Mouse (Mus musculus): ENCODE data around the gene Ppp2r5c.

Ppp2r5c gene

DNA sequence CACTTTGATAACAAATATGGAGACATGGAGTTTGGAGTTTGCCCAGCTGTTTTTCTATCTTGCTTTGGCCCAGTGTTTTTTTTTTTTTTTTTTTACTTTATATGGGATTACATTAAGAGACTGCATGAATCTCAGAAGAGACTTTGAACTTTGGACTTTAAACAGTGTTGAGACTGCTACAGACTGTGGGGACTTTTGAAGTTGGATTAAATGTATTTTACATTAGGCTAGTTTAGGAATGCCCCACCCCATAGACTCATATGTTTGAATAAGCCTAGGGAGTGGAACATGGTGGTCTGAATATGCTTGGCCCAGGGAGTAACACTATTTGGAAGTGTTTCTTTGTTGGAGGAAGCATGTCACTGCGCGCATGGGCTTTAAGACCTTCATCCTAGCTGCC is 4.7 kb upstream of the Ppp2r5c start:
- DNase-seq (ENCODE audit: low spot score): no peak

DNA sequence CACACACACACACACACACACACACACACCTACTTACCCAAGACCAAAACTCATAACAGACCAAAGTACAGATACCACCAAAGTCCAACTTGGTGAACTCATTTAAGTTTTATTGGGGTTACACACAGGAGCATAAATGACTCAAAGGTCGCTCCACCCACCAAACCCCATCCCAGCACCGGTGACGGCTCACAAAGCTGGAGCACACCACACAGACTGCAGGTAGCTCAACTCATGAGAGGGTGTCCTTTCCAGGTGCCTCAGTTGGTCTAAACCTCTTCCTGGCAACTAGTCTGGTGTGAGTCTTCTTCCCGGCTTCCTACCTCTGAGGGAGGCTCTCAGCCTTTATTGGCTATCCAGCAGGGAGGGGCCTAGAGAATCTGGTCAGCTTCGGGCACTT is 2.4 kb upstream of the Ppp2r5c start:
- DNase-seq (ENCODE audit: low spot score): no peak

DNA sequence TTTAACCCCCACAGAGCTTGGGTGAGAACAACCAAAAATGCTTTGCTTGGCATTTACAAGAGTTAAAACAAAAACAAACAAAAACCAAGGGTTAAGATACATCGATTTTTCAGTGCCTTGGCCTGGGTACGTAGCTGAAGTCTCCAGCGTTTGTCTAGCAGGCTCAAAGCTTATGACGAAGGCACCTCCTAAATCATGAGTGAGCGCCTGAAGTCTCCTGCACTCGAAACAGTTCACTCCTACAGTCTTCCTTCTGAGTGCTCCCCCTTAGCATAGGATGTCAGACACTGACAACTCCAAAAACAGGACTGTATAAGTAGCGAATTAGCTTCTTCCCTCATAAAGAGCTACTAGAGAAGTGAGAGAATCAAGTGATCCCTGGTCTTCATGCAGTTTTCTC is 1.1 kb upstream of the Ppp2r5c start:
- DNase-seq (ENCODE audit: low spot score): no peak

DNA sequence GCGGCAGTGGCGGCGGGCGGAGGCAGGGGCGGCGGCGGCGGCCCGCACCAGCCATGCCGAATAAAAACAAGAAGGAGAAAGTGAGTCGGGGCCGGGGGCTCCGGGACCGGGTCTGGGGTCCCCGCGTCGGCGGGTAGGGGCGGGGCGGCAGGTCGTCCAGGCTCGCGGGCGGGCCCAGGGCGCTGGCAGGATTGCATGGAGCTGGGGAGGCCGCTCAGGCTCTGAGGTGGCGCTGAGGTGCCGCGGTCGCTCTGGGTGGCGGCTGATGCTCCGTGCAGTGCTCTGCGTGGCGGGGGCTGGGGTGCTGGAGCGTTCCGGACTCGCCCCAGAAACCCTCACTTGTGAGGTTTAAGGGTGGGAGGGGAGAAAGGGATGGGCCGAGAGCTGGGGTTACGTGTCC is 386 bp downstream of the Ppp2r5c start:
- peak; percentile 21 for DNase-seq (ENCODE audit: low spot score)

- no peak for DNase-seq (ENCODE audit: low spot score)
Measured at GRCm38 (mm10) chr12:110448767-110449166, 1.8 kb downstream of the Ppp2r5c start.

DNA sequence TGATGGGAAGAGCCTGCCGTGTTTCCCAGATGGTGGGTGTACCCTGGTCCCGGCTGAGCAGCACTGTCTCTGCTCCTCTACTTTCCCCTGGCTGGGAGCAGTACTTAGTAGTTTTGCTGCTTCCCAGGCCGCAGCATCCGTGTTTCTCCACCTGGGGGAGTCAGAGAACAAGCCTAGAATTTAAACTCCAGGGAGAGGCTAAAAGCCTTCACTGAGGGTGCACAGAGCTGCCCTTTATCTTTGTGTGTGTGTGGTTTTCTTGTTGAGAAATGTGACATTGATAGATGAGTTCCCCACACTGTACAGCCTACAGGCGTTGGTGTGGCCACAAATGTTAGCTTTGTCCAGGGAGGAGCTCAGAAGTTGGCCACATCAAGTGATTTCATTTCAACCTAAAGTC is 7.3 kb downstream of the Ppp2r5c start:
- DNase-seq (ENCODE audit: low spot score): peak; percentile 80

DNA sequence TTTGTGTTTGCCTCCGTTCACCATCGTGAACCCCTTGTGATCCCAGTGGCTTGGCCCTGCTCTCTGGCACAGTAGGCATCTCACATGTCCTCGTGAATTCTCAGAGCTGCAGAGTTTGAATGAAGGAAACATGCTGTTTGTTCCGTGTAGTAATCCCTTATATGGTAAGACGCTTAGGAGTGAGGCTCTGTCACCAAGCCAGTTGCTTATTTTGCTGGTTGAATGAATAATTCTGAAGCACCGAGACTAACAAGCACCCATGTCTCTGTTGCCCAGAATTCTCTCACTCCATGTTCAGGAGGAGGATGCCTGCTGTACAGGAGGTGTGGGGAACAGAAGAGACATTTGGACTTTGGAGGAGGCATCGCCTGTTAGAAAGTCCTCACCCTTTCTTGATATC is 9.1 kb downstream of the Ppp2r5c start:
- no peak for DNase-seq (ENCODE audit: low spot score)

GRCm38 (mm10) chr12:110458667-110459066 is 11.7 kb downstream of the Ppp2r5c start:
- no peak for DNase-seq (ENCODE audit: low spot score)

DNA sequence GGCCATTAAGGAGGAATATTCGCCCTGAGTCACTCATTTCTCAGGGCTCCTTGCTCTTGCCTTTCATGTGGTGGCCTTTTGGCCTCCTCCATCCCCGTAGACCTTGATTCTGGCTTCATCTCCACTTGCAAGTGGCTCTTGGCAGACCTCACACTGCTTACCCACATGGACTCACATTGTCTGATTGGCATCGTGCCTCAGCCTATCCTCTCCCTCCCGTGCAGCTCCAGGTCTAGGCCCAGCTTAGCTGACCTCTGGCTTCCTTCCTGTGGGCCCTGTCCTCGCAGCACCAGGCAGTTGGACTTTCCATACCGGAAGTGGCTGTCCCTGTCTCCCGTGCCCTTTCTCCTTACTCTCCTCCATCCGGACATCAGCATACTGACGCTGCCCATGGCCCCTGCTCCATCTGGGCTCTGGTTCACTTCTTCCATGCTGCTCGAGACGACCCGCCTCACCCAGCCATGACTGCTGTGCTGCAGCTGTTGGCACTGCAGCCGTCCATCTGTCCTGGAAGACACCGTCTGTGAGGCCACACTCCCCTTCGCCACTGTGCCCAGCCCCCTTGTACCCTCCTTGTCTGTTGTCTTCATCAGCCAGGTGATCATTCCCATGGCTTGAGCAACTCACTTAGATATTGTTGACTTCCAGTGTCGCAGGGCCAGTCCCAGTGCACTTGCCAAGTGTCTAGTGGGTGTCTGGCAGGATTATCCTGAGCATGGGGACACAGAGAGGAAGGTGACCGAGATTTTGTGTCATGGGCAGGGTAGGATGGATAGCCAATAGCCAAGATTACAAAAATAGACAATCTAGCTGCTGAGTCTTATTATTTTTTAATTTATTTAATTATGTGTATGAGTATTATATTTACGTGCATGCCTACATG is 13.7 kb downstream of the Ppp2r5c start:
- DNase-seq (ENCODE audit: low spot score): peak; percentile 70

- DNase-seq (ENCODE audit: low spot score): no peak
Measured at GRCm38 (mm10) chr12:110463711-110464110, 16.8 kb downstream of the Ppp2r5c start.

DNA sequence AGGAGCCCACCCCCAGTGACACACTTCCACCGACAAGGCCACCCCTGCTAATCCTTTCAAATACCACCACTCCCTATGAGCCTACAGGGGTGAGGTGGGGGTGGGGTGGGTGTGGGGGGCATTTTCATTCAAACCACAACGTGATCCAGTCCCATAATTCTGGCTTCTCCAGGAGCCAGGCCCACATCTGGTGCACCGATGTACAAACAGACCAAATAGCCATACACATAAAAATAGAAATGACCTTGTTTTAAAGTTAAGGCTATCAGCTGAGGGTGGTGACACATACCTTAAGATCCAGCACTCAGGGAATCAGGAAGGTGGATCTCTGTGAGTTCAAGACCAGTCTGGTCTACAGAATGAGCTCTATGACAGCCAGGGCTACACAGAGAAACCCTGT is 24.5 kb downstream of the Ppp2r5c start:
- no peak for DNase-seq (ENCODE audit: low spot score)

DNA sequence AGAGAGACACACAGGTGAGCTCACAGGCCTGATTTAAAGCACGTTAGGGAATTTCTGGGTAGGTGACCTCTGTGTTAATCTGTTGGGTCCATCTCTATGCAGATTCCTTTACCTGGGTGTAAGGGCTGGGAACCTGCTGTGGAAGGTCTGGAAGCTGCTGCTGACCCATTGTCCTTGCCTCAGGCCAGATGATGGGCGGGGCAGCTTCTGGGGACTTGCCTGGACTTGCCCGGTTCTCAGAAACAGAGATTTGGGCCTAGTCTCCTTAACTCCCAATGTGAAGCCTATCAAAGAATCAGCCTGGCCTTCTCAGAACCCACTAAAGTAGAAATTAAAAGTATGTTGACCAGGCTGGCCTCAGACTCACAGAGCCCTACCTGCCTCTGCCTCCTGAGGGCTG is 25.3 kb downstream of the Ppp2r5c start:
- no peak for DNase-seq (ENCODE audit: low spot score)

- peak; percentile 48 for DNase-seq (ENCODE audit: low spot score)
Measured at GRCm38 (mm10) chr12:110474497-110474896, 27.6 kb downstream of the Ppp2r5c start.

GRCm38 (mm10) chr12:110476561-110476960 is 29.6 kb downstream of the Ppp2r5c start:
- no peak for DNase-seq (ENCODE audit: low spot score)

- DNase-seq (ENCODE audit: low spot score): no peak
Measured at GRCm38 (mm10) chr12:110477906-110478305, 31.0 kb downstream of the Ppp2r5c start.

DNA sequence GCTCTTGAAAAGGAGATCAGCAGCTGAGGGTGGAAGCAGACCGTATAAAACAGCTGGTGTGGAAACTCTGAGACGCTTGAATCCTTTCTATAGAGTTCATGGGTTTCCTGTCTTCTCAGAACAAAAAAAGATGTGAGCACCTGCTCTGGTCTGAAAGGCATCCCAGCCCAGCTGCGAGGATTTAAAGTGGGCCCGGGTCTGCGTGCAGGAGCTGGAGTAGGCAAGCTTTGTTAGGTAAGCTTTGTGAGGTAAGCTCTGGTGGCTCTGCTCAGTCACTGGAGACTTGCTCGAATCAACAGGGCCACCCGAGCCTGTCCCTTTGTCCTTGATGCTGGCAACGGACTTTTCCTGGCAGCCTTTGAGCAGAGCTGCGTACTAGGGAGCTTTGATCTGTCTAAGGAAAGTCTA is 31.7 kb downstream of the Ppp2r5c start:
- DNase-seq (ENCODE audit: low spot score): no peak

- no peak for DNase-seq (ENCODE audit: low spot score)
Measured at GRCm38 (mm10) chr12:110479268-110479667, 32.3 kb downstream of the Ppp2r5c start.

DNA sequence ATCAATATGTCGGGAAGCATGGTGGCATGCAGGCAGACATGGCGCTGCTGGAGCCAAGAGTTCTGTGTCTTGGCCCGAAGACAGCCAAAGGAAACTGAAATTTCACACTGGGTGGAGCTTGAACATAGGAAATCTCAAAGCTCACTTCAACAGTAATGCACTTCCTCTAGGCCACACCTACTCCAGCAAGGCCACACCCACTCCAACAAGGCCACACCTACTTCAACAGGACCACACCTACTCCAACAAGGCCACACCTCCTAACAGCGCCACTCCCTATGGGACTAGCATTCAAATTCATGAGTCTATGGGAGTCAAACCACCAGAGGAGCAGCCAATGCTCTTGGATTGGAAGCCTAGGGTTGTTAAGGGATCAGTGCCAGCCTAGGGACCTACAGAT is 33.8 kb downstream of the Ppp2r5c start:
- no peak for DNase-seq (ENCODE audit: low spot score)

DNA sequence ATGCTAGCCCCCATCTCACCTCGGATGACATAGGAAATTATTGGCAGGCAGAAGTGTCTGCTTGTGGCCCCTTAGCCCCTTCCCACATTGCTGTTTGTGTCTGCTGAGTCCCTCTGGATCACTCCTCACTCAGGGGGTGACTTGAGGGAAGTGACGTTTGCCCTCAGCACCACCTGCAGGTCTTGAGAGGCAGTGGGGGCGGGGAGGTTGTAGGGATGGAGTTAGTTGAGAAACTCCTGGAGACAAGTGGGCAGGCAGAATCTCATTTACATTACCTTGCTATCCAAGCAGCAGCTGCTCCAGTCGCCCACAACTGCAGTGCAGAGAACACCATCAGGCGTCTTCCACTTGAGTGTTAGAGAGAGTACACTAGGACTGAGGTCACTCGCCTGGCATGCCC is 36.8 kb downstream of the Ppp2r5c start:
- DNase-seq (ENCODE audit: low spot score): no peak

- no peak for DNase-seq (ENCODE audit: low spot score)
Measured at GRCm38 (mm10) chr12:110484824-110485584, 38.1 kb downstream of the Ppp2r5c start.

DNA sequence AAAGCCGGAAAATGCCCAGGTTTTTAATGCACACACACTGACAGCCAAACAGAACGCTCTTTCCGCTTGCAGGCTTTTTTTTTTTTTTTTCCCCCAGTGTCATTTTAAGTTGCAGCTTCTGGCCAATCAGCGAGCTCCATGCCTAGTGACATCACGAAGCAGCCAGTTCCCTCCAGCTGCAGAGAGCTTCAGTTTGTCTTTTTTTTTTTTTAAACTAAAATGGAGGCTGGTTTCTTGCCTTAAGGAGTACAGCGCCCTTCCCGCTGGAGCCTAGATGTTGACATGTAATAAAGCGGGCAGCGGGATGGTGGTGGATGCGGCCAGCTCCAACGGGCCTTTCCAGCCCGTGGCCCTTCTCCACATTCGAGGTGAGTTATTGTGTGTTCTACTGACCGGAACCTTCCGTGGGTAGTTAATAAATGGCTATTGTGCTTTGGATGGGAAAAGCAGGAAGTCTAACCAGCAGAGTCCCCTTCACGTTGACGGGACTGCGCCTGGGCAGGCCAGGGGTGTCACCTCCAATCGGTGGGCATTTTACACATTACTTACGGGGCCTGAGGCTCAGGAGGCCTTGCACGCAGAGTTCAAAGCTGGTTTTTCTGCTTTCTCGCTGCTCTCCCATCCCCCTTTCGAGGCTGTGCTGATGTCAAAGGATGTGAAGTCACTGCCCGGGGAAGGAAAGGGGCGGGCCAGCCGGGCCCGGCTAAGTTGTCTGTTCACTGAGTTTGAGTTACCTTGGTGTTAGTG is 38.8 kb downstream of the Ppp2r5c start:
- peak; percentile 93 for DNase-seq (ENCODE audit: low spot score)

DNA sequence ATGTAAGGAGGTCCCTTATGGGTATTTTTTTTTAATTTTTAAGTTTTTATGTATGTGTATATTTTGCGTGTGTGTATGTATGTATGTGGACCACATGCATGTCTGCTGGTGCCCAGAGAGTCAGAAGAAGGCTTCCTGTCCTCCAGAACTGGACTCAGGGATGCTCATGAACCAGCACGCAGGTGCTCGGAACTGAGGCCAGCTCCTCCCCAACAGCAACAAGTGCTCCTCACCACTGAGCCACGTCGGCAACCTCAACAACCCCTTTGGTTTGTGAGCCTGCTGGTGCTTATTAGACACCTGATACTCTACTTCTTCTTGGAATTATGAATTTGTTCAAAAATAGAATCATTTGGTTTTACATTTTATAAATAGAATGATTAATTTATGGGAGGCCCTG is 39.9 kb downstream of the Ppp2r5c start:
- no peak for DNase-seq (ENCODE audit: low spot score)

GRCm38 (mm10) chr12:110488031-110488430 is 41.1 kb downstream of the Ppp2r5c start:
- no peak for DNase-seq (ENCODE audit: low spot score)
